Mouse (Mus musculus) heart, embryonic 10.5 days (tissue): Measurements from ENCODE around the gene Mpp6. TPM values are rescaled to one million over a fixed set of nuclear protein-coding genes. Genes with fewer than 3 reads are reported as not detected.

ENCODE experiments used
- DNase-seq: peaks from one replicate; pipeline ENCODE4 v3.0.0-alpha.2; 2017; ENCODE audit warnings: low spot score
- H3K27ac ChIP-seq: fragments of 300-500 bp; sonication (generic); 2 replicates; pipeline ENCODE4 v1.5.1; 2016; ENCODE audit warnings: mild to moderate bottlenecking
- H3K27me3 ChIP-seq: fragments of 300-500 bp; sonication (generic); 2 replicates; pipeline ENCODE4 v1.6.1; 2016; ENCODE audit warnings: mild to moderate bottlenecking; ENCODE audit not compliant: poor library complexity, insufficient read depth, severe bottlenecking
- H3K36me3 ChIP-seq: fragments of 300-500 bp; sonication (generic); 2 replicates; pipeline ENCODE4 v1.6.1; 2016; ENCODE audit warnings: mild to moderate bottlenecking, moderate library complexity
- H3K4me1 ChIP-seq: fragments of 300-500 bp; sonication (generic); 2 replicates; pipeline ENCODE4 v1.6.1; 2016; ENCODE audit warnings: mild to moderate bottlenecking
- H3K4me3 ChIP-seq: fragments of 300-500 bp; sonication (generic); 2 replicates; pipeline ENCODE4 v1.5.1; 2016; ENCODE audit warnings: mild to moderate bottlenecking, moderate library complexity
- H3K9me3 ChIP-seq: fragments of 300-500 bp; sonication (generic); 2 replicates; pipeline ENCODE4 v1.6.1; 2016; ENCODE audit warnings: mild to moderate bottlenecking, moderate library complexity
- WGBS: fragments of 180-500 bp; shearing (Covaris S2); methylation state at CpG from one replicate; pipeline ENCODE4 v1.1.7; 2016; 5-methylcytosine and 5-hydroxymethylcytosine counted together
- polyA plus RNA-seq: library from polyadenylated mRNA; unstranded; fragments of >200 nt; fragmentation: Nextera tagmentation; extraction: Ambion mirVana; gene quantifications from 2 replicates; pipeline ENCODE4 v1.2.1, GENCODE M21; 2016

Mpp6 gene
- polyA plus RNA-seq: 53.1 and 69.9 TPM in 2 replicates

DNA sequence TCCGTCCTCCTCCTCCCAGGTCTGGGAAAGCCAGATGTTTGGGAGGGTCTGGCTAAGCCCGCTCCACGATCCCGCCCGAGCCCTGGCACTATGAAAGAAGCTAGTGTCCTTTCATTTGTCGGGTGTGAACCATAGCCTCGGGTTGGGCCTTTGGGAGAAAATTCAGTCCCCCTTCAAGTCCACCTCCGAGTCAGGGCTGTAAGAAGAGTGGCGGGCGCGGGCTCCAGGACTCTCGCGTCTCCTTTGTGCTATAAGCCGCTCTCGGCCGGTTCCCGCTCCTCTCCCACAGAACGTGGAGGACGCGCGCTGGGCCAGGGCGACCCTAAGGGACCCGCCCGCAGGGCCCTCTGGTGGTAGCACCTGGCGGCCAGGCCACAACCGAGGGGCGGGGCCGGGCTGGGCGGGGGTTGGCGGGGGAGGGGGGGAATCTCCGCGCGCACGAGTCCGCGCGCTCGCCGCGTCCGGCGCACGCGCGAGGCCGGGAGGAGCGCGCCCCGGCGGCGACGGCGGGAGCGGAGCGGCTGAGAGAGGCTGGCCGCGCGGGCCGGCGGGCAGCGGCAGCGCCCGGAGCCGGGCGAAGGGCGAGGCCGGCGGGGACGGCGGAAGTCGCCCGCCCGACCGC is at the start of gene Mpp6:
TSS of gene Mpp6 (plus strand) at position 485 of the 622 bp plus-strand sequence.
- Histone ChIP-seq H3K27ac (peak within 1 kb of the TSS; percentile 95), H3K4me1 (peaks cover 11% of the 10 kb centered on the region), H3K4me3 (peak within 1 kb of the TSS; percentile 86), H3K9me3 (no peaks in the 10 kb centered on the region), H3K36me3 (no peaks in the 10 kb centered on the region), H3K27me3 (peaks cover 9% of the 10 kb centered on the region; the same call in 1 of the 2 replicates)
- WGBS: 3% methylated on average over 63 of the region's 74 CpGs
- DNase-seq: peak; percentile 95

DNA sequence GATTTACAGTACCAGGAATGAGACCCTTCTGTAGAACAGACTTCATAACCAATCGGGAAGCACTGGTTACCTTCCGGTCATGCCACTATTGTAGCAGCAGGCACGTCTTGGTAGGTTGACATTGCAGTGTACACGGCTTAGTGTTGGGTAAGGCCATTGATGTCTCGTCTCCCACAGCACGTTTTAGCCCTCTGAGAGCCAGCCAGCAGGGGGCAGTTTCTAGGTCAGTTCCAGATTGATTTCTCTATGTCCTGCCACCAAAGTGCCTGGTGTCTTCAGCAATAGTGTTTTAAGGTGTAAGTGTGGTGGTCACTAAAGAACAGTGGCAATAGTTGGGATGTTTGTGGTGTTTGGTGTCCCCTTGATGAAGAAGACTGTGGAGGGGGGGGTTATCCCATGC is 43.9 kb upstream of the Mpp6 start:
- no peak for DNase-seq
- Histone ChIP-seq H3K36me3 (no peaks in the 10 kb centered on the region), H3K27me3 (no peaks in the 10 kb centered on the region), H3K4me1 (no peaks in the 10 kb centered on the region), H3K4me3 (no peak overlapping the region), H3K27ac (no peak overlapping the region), H3K9me3 (no peaks in the 10 kb centered on the region)
- WGBS: 76% methylated on average over 6 of the region's 6 CpGs

DNA sequence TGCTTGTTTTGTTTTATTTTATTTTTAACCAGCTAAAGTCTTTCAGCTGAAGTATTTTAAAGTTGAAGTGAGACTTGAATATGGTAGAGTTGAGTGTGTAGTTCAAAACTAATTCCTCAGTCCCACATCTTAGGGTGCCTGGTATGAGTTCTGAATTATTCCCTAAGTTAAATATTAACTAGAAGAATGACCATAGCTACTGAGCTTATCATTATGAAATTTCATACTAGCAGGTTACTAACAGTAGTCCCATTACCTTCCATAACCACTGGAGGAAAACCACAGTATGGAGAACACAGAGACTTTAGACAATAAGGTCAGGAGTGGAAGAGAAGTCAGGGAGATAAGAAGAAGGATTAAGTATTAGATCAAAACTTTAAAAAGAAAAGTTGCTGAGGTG is 41.6 kb upstream of the Mpp6 start:
- H3K4me1 ChIP-seq: no peaks in the 10 kb centered on the region
- no peak for DNase-seq
- H3K27me3 ChIP-seq: no peaks in the 10 kb centered on the region

DNA sequence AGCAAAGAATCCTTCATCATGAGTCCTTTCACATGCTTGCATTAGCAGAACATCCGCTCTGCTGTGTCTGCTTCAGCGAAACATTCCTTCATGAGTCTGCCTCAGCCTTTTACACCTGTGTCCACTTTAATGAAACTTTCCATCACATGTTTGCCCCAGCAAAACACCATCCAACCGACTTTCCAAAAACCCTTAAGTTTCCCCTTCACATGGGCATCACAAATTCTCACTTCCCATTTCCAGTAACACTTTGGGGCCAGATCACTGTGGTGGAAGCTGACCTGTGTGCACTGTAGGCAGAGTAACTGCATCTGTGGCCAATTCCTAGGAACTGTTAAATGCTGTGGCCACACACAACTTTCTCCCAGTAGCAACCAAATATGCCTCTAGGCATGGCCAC is 34.8 kb upstream of the Mpp6 start:
- Histone ChIP-seq H3K9me3 (no peaks in the 10 kb centered on the region), H3K4me1 (no peaks in the 10 kb centered on the region), H3K27me3 (no peaks in the 10 kb centered on the region), H3K27ac (no peak overlapping the region), H3K36me3 (no peaks in the 10 kb centered on the region), H3K4me3 (no peak overlapping the region)
- no peak for DNase-seq
- WGBS: 80% methylated on average over 3 of the region's 3 CpGs

More for the DNA sequence above, 41.6 kb upstream of the Mpp6 start:
- H3K9me3 ChIP-seq: no peaks in the 10 kb centered on the region
- no peaks in the 10 kb centered on the region for H3K36me3 ChIP-seq
- H3K27ac ChIP-seq: no peak overlapping the region
- no peak overlapping the region for H3K4me3 ChIP-seq

DNA sequence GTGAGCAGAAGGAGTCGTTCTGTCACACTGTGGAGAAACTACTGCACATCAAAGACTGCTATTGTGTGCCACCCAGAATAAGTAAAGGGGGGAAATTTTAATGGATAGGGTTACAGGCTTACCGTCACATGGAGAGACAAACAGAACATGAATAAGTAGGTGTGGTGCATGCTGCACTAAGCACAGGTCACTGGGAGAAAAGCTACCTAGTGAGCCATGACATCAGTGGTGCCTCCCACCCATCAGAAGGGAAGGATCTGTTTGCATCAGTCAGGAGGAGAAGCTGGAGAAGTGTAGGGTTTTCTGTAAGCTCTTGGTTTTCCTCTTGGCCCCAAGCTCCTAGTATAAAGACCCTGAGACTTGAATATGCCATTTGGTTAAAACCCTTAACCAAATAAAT is 33.6 kb upstream of the Mpp6 start:
- Histone ChIP-seq H3K4me1 (no peaks in the 10 kb centered on the region), H3K9me3 (no peaks in the 10 kb centered on the region), H3K27me3 (no peaks in the 10 kb centered on the region), H3K4me3 (no peak overlapping the region), H3K36me3 (no peaks in the 10 kb centered on the region), H3K27ac (no peak overlapping the region)
- WGBS: 74% methylated on average over 2 of the region's 2 CpGs
- DNase-seq: no peak

DNA sequence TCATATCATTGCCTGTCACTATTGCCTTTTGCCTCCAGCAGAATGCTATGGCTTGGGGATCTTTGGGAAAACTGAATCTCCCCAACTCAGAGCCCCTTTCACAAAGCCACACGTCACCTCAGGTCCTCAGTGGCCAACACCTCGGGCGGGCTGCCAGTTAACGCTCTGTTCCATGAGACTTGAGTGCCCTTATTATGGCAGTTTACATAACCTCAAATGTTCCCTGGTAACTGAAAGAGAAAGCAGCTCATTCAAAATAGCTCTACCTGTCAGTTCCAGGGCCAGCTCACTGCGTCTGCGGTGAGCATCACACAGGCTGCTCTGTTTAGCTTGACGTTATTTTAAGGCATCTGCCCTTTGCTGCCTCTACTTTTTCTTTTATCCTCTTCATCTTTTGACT is 29.6 kb upstream of the Mpp6 start:
- Histone ChIP-seq H3K27ac (no peak overlapping the region), H3K9me3 (no peaks in the 10 kb centered on the region), H3K4me3 (no peak overlapping the region), H3K27me3 (no peaks in the 10 kb centered on the region), H3K36me3 (no peaks in the 10 kb centered on the region), H3K4me1 (no peaks in the 10 kb centered on the region)
- 77% methylated on average over 7 of the region's 7 CpGs for WGBS
- DNase-seq: no peak

DNA sequence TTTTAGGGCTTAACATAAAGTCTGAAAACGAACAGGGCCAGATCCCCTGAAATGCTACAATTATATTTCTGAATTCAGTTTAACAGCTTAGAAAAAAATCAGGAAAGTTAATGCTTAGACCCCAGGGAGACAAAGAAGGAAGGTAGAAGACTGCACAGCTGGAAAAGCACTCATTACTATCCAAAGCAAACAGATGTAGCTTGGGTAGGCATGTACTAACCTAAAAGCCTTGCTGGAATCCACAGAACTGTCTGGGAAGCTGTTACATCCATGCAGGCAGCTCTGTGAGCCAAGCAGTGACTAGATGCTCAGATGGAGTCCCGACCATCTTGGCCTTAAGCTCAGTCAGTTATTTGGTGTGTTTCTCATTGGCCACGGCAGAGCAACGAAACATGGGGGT is 24.8 kb upstream of the Mpp6 start:
- no peak overlapping the region for H3K4me3 ChIP-seq
- 0 out of 2 replicates have a peak, but pooled peaks cover under 1% of the 10 kb centered on the region for H3K4me1 ChIP-seq
- no peaks in the 10 kb centered on the region for H3K9me3 ChIP-seq
- H3K27me3 ChIP-seq: no peaks in the 10 kb centered on the region
- H3K27ac ChIP-seq: no peak overlapping the region
- 74% methylated on average over 4 of the region's 4 CpGs for WGBS
- no peaks in the 10 kb centered on the region for H3K36me3 ChIP-seq
- DNase-seq: no peak

DNA sequence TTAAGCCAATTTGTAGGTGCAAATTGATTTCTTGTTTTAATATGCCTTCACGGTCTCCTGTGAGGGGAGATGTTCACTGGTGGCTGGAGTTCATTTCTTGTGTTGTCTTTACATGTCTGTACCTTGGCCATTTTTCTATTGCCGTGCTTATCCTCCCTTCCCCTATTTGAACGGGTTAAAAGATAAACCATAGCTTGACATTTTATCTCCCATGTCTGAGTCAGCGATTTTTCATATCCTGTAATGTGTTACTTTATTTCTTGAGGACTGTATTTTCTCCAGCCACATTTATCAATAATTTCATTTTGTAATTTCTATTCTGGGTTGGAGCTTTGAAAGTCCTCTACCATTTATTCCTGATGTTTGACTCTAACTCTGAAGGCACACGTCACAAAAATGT is 20.7 kb upstream of the Mpp6 start:
- Histone ChIP-seq H3K9me3 (no peaks in the 10 kb centered on the region), H3K27me3 (no peaks in the 10 kb centered on the region)
- WGBS: 77% methylated on average over 5 of the region's 5 CpGs

DNA sequence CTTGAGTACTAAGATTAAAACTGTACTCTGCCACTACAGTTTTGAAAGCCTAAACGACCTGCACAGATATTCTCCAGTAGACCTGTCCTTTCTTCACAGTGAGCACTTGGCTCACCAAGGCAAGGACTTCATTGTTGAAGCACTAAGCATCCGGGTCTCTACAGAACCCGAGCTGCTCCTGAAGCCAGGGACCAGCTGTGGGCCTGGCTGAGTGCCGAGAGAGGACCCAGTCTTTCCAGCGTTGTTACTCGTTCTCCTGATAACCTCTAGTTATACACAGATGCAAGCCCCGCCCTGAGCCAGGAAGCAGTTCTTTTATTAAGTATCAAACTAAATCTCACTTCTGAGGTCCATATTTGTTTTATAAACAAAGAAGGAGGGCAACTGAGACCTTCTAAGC is 19.8 kb upstream of the Mpp6 start:
- Histone ChIP-seq H3K4me3 (no peak overlapping the region), H3K4me1 (0 out of 2 replicates have a peak, but pooled peaks cover 3% of the 10 kb centered on the region), H3K9me3 (no peaks in the 10 kb centered on the region), H3K27ac (no peak overlapping the region), H3K27me3 (no peaks in the 10 kb centered on the region), H3K36me3 (no peaks in the 10 kb centered on the region)
- DNase-seq: no peak
- WGBS: 62% methylated on average over 7 of the region's 7 CpGs

More for the DNA sequence above, 20.7 kb upstream of the Mpp6 start:
- no peak overlapping the region for H3K4me3 ChIP-seq
- 0 out of 2 replicates have a peak, but pooled peaks cover 3% of the 10 kb centered on the region for H3K4me1 ChIP-seq
- H3K27ac ChIP-seq: no peak overlapping the region
- H3K36me3 ChIP-seq: no peaks in the 10 kb centered on the region
- DNase-seq: no peak

DNA sequence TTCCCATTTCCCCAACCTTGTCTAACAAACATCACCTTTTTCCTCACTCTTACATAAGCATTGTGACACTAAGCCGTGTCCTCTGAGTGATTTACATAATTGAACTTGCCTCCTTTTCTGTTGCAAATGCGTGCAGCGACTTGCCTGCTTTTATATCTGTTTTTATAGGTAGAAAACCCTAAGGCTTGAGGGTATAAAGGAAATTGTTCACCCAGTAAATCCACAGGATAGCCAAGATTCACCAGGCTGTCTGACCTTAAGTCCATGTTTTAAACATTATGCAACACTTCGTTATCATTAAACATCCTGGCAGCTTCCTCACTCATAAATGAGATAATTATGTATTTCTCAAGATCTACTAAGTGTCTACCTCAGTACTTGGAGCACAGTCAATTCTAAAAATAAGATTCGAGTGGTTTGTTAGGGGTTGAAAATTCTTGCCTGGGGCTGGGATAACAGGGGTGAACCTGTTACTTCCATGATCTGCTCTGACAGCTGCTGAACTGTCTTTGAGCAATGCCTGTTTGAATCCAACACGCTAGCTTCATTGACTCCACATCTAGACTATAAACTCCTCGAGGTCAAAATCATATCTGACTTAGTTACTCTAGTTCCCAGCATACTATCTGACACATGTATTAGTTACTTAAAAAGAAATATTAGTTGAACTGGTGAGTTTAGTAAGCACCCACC is 18.4 kb upstream of the Mpp6 start:
- Histone ChIP-seq H3K4me1 (0 out of 2 replicates have a peak, but pooled peaks cover 3% of the 10 kb centered on the region), H3K27me3 (no peaks in the 10 kb centered on the region), H3K9me3 (no peaks in the 10 kb centered on the region), H3K27ac (no peak overlapping the region), H3K36me3 (no peaks in the 10 kb centered on the region), H3K4me3 (no peak overlapping the region)
- DNase-seq: no peak
- 73% methylated on average over 7 of the region's 7 CpGs for WGBS

DNA sequence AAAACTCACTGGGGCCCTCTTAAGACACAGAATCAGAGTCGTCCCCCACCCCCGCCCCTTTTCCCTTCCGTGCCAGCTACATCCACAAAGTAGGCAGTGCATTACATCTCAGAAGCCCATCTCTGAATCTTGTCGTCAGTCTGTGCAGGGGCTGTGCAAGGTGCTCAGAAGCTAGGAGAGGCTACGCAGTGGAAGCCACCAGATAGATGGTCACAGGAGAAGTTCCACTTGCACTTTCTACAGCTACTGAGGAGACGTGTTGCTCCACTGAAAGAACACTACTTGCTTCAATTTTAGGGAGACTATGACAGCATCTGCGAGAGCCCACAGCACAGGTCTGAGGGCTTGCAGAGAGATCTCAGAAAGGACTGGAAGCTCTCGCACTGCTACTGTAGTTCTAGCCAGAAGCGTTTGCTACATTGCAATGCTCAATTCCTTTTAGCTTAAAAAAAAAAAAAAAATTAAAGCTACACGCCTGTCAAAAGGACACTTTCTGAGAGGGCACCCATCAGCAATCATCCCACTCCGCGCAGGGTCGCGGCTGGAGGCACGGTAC is 762 bp upstream of the Mpp6 start:
- 3% methylated on average over 15 of the region's 15 CpGs for WGBS

DNA sequence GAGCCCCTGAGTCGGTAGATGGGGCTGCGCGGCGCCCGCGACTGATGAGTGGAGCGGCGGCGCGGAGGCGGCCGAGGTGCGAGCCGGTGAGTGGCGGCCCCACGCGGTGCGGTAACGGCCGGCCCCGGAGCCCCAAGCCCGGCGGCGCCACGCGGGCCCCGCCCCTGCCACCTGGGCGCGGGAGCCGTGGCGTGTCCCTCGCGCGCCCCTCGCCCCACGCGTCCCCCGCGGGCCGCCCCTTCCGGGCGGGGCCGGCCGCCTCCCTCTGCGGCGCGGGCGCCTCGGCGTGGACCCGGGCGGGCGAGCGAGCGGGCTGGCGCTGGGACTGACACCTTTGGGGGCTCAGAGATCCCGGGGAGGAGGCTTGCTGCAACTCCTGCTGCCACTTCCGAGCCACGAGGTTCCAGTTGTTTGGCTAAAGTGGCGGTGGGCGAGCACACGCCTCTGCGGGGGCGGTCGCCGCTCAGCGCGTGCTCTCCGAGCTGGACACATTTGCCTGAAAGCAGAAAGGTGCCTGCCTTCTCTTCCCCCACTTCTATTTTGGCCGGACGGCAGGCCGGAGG is 419 bp downstream of the Mpp6 start:
- Histone ChIP-seq H3K27me3 (peaks cover 9% of the 10 kb centered on the region; the same call in 1 of the 2 replicates), H3K4me3 (peak overlapping the region; percentile 86), H3K9me3 (no peaks in the 10 kb centered on the region), H3K4me1 (peaks cover 11% of the 10 kb centered on the region), H3K27ac (peak overlapping the region; percentile 95), H3K36me3 (no peaks in the 10 kb centered on the region)
- WGBS: under 1% methylated on average over 56 of the region's 72 CpGs
- DNase-seq: peak; percentile 82

More for the DNA sequence above, 762 bp upstream of the Mpp6 start:
- Histone ChIP-seq H3K4me1 (peaks cover 11% of the 10 kb centered on the region), H3K36me3 (no peaks in the 10 kb centered on the region), H3K27me3 (peaks cover 9% of the 10 kb centered on the region; the same call in 1 of the 2 replicates), H3K9me3 (no peaks in the 10 kb centered on the region), H3K27ac (peak overlapping the region; percentile 95), H3K4me3 (peak overlapping the region; percentile 86)
- DNase-seq: no peak

DNA sequence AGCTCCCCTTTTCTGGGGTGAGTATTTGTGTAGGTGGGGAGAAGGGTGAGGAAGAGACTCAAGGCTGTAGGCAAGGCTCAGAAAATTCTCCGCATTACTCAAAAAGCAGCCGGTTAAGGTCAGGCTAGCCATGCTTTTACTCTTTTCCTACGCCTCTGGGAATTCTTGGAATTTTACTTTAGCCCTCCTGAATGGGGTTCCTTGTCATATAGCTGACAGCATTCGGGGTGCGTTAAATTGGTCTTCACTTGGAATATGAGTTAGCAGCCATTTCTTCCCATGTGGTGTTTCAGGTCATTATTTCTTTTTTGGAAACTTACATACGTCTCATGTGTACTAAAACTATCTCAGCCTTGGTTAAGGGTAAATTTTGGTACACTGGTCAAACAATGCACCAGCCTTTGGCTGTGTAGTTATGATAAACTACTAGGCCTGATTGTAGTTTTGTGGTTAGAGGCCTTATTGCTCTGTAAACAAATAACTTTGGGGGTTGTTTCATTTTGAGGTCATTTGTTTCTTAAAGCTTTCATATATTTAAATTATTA is 1.1 kb downstream of the Mpp6 start:
- Histone ChIP-seq H3K36me3 (no peaks in the 10 kb centered on the region), H3K4me3 (peak overlapping the region; percentile 86), H3K27ac (peak overlapping the region; percentile 95), H3K27me3 (peaks cover 9% of the 10 kb centered on the region; the same call in 1 of the 2 replicates), H3K9me3 (no peaks in the 10 kb centered on the region), H3K4me1 (peaks cover 11% of the 10 kb centered on the region)
- WGBS: 14% methylated on average over 6 of the region's 6 CpGs
- no peak for DNase-seq
